Mouse (Mus musculus) lung, postnatal 0 days (tissue): ENCODE data around the gene 5430419D17Rik. TPM values are rescaled to one million over a fixed set of nuclear protein-coding genes. Genes with fewer than 3 reads are reported as not detected.
A peak's percentile ranks its signal among the peaks of the same experiment; 100 is the strongest.

Experiments used
- ATAC-seq: fragments of 200-750 bp; cut with Nextera tagmentation; 2 replicates; pipeline ENCODE4 v1.8.0; 2017; ENCODE audit warnings: moderate library complexity
- DNase-seq: peaks from one replicate; pipeline ENCODE4 v3.0.0-alpha.2; 2016; ENCODE audit warnings: low spot score
- H3K27ac ChIP-seq: fragments of 300-500 bp; sonication (generic); 2 replicates; pipeline ENCODE4 v1.5.1; 2014; ENCODE audit warnings: antibody characterized with exemption, mild to moderate bottlenecking, low read length, mixed read lengths
- H3K27me3 ChIP-seq: fragments of 300-500 bp; sonication (generic); replicated peaks from 2 replicates; pipeline ENCODE4 v1.6.1; 2014; ENCODE audit warnings: low read length, mixed read lengths; ENCODE audit not compliant: insufficient read depth
- H3K36me3 ChIP-seq: fragments of 300-500 bp; sonication (generic); 2 replicates; pipeline ENCODE4 v1.6.1; 2014; ENCODE audit warnings: low read length, mixed read lengths; ENCODE audit not compliant: insufficient read depth
- H3K4me1 ChIP-seq: fragments of 300-500 bp; sonication (generic); 2 replicates; pipeline ENCODE4 v1.6.1; 2014; ENCODE audit warnings: antibody characterized with exemption, low read depth, low read length, mixed read lengths; ENCODE audit not compliant: insufficient read depth
- H3K4me2 ChIP-seq: fragments of 300-500 bp; sonication (generic); replicated peaks from 2 replicates; pipeline ENCODE4 v1.6.1; 2014; ENCODE audit warnings: low read depth, mild to moderate bottlenecking, low read length, moderate library complexity, mixed read lengths
- H3K4me3 ChIP-seq: fragments of 300-500 bp; sonication (generic); 2 replicates; pipeline ENCODE4 v1.5.1; 2014; ENCODE audit warnings: low read depth, low read length
- H3K9ac ChIP-seq: fragments of 300-500 bp; sonication (generic); replicated peaks from 2 replicates; pipeline ENCODE4 v1.6.1; 2014; ENCODE audit warnings: low read depth, mild to moderate bottlenecking
- H3K9me3 ChIP-seq: fragments of 300-500 bp; sonication (generic); 2 replicates; pipeline ENCODE4 v1.6.1; 2016; ENCODE audit warnings: low read length, mixed read lengths
- CTCF ChIP-seq: IDR thresholded peaks from 2 replicates; pipeline ENCODE4 v1.5.1; 2016; ENCODE audit warnings: antibody characterized with exemption, mild to moderate bottlenecking
- EP300 ChIP-seq: IDR thresholded peaks from 2 replicates; pipeline ENCODE4 v1.6.1; 2016; ENCODE audit warnings: antibody characterized with exemption, mild to moderate bottlenecking, control low read depth
- WGBS: fragments of 180-500 bp; shearing (Covaris S2); extraction: QIAGEN DNeasy Blood & Tissue Kit; methylation state at CpG from one replicate; pipeline ENCODE4 v1.1.7; 2014; 5-methylcytosine and 5-hydroxymethylcytosine counted together
- polyA plus RNA-seq: library from polyadenylated mRNA; unstranded; fragments of >200 nt; fragmentation: Nextera tagmentation; extraction: Ambion mirVana; gene quantifications from 2 replicates; pipeline ENCODE4 v1.2.1, GENCODE M21; 2015

The 5430419D17Rik gene
- polyA plus RNA-seq, 1 experiment from 2014 or later: 0.02 TPM

DNA sequence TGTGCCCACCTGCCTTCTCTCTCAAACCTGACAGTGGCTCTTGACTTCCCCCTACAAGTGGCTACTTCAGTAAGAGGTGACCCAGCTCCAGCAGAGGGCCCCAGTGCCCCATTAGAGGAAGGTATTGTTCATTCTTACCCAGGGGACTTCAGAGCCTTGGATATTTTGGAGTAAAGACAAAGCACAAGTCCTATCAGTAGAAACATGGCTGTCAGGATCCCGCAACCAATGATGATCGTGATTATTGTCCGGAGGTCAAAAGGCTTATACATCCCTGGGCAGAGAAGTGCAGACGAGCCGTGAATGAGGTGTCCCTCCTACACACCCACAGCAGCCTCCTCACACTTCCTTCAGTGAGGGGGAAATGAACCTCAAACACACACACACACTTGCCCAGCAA, 152.9 kb downstream of the 5430419D17Rik start:
- Histone ChIP-seq H3K36me3 (no peaks in the 10 kb centered on the region), H3K27ac (no peak overlapping the region), H3K4me1 (no peaks in the 10 kb centered on the region), H3K27me3 (no peaks in the 10 kb centered on the region), H3K9ac (no peak overlapping the region), H3K9me3 (no peaks in the 10 kb centered on the region), H3K4me3 (no peak overlapping the region), H3K4me2 (no peak overlapping the region)
- TF ChIP-seq CTCF (peak; percentile 15), EP300 (no peak)
- ATAC-seq (no peak), DNase-seq (no peak)
- WGBS: 83% methylated on average over 5 of the region's 5 CpGs

- Histone ChIP-seq H3K36me3 (no peaks in the 10 kb centered on the region), H3K27ac (no peak within 1 kb of the TSS), H3K4me3 (no peak within 1 kb of the TSS), H3K9ac (no peak within 1 kb of the TSS), H3K9me3 (no peaks in the 10 kb centered on the region), H3K4me1 (no peaks in the 10 kb centered on the region), H3K27me3 (no peaks in the 10 kb centered on the region), H3K4me2 (no peak within 1 kb of the TSS)
- ATAC-seq: no peak
- WGBS: 93% methylated on average over 5 of the region's 5 CpGs
- no peak for TF ChIP-seq CTCF
- no peak for TF ChIP-seq EP300
- DNase-seq: no peak
Observed at GRCm38 (mm10) chr7:131329416-131329815, 155.2 kb downstream of the 5430419D17Rik start, which contains the start of gene Fam24b. Gene Fam24b (minus strand): TSS chr7:131329516.

DNA sequence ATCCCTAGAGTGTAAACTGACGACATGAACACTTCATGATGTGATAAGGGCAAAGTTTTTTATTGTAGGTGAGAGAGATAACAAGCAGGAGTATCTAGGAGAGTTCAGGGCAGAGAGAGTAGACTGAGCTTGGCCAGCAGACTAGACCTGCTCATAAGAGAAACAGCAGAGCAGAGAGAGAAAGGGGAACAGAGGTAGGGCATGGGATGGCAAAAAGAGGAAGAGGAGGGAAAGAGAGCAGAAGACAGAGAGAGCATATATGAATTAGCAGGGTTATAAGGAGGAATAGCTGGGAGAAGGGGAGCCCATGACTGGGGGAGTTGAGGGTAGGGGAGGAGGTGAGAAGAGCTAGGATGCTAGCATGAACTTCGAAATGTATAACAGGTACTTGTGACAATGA, 157.5 kb downstream of the 5430419D17Rik start:
- 63% methylated on average over 2 of the region's 2 CpGs for WGBS
- Histone ChIP-seq H3K9ac (no peak overlapping the region), H3K4me2 (no peak overlapping the region), H3K9me3 (no peaks in the 10 kb centered on the region), H3K4me3 (no peak overlapping the region), H3K4me1 (no peaks in the 10 kb centered on the region), H3K27me3 (no peaks in the 10 kb centered on the region), H3K36me3 (no peaks in the 10 kb centered on the region), H3K27ac (no peak overlapping the region)
- no peak for DNase-seq
- ATAC-seq: no peak
- no peak for TF ChIP-seq CTCF

- H3K4me1 ChIP-seq: no peaks in the 10 kb centered on the region
- no peaks in the 10 kb centered on the region for H3K27me3 ChIP-seq
- no peaks in the 10 kb centered on the region for H3K9me3 ChIP-seq
- no peak within 1 kb of the TSS for H3K4me3 ChIP-seq
- H3K36me3 ChIP-seq: no peaks in the 10 kb centered on the region
- H3K9ac ChIP-seq: no peak within 1 kb of the TSS
- no peak for TF ChIP-seq CTCF
- no peak for TF ChIP-seq EP300
- ATAC-seq: no peak
- no peak for DNase-seq
- WGBS: 42% methylated on average over 1 of the region's 1 CpGs
- H3K27ac ChIP-seq: no peak within 1 kb of the TSS
- H3K4me2 ChIP-seq: no peak within 1 kb of the TSS
Observed at GRCm38 (mm10) chr7:131333564-131333963, 159.4 kb downstream of the 5430419D17Rik start, which contains the start of gene Fam24a. Gene Fam24a (plus strand): TSS chr7:131333864.

GRCm38 (mm10) chr7:131337502-131338068, 163.4 kb downstream of the 5430419D17Rik start:
- Histone ChIP-seq H3K4me3 (no peak overlapping the region), H3K4me1 (no peaks in the 10 kb centered on the region), H3K9ac (no peak overlapping the region), H3K4me2 (no peak overlapping the region; the same call in 1 of the 2 replicates), H3K9me3 (no peaks in the 10 kb centered on the region), H3K27me3 (no peaks in the 10 kb centered on the region), H3K27ac (no peak overlapping the region), H3K36me3 (0 out of 2 replicates have a peak, but pooled peaks cover 6% of the 10 kb centered on the region)
- TF ChIP-seq CTCF (no peak), EP300 (no peak)
- DNase-seq (peak; percentile 32), ATAC-seq (peak; percentile 53)
- 26% methylated on average over 8 of the region's 8 CpGs for WGBS

GRCm38 (mm10) chr7:131345856-131346541, 171.8 kb downstream of the 5430419D17Rik start:
- WGBS: 75% methylated on average over 7 of the region's 7 CpGs
- no peak for ATAC-seq
- H3K36me3 ChIP-seq: peaks cover 17% of the 10 kb centered on the region
- no peak for TF ChIP-seq CTCF
- no peak for TF ChIP-seq EP300
- no peak overlapping the region for H3K27ac ChIP-seq
- H3K4me2 ChIP-seq: no peak overlapping the region
- H3K9me3 ChIP-seq: no peaks in the 10 kb centered on the region
- no peaks in the 10 kb centered on the region for H3K4me1 ChIP-seq
- H3K27me3 ChIP-seq: no peaks in the 10 kb centered on the region
- H3K9ac ChIP-seq: no peak overlapping the region
- peak; percentile 16 for DNase-seq
- H3K4me3 ChIP-seq: no peak overlapping the region

Other genes with a start within 250 kb of the 5430419D17Rik start
- gene Htra1, start 238.3 kb upstream of the 5430419D17Rik start, polyA plus RNA-seq: 44.6 and 52.1 TPM in 2 replicates
- not detected in 2 replicates for gene Dmbt1, start 142.3 kb upstream of the 5430419D17Rik start, polyA plus RNA-seq
- not detected in 2 replicates for gene 4933402N03Rik, start 28.1 kb upstream of the 5430419D17Rik start, polyA plus RNA-seq
- not detected in 2 replicates for gene Cuzd1, start 147.9 kb downstream of the 5430419D17Rik start, polyA plus RNA-seq
- not detected in 2 replicates for gene Fam24b, start 155.1 kb downstream of the 5430419D17Rik start, polyA plus RNA-seq
- not detected in 2 replicates for gene Fam24a, start 159.5 kb downstream of the 5430419D17Rik start, polyA plus RNA-seq
- gene 2310057M21Rik, start 188.4 kb downstream of the 5430419D17Rik start, polyA plus RNA-seq: 10.7 and 12.5 TPM in 2 replicates
- gene Pstk, start 196.7 kb downstream of the 5430419D17Rik start, polyA plus RNA-seq: 30.5 and 32.7 TPM in 2 replicates
- 9.0 and 10.3 TPM in 2 replicates for gene Ikzf5, start 236.1 kb downstream of the 5430419D17Rik start, polyA plus RNA-seq
- 99.4 and 129 TPM in 2 replicates for gene Acadsb, start 236.2 kb downstream of the 5430419D17Rik start, polyA plus RNA-seq